Mouse (Mus musculus) forebrain, embryonic 10.5 days (tissue): ENCODE measurements around the gene Dyrk3. TPM values are rescaled to one million over a fixed set of nuclear protein-coding genes. Genes with fewer than 3 reads are reported as not detected.
A peak's percentile ranks its signal among the peaks of the same experiment; 100 is the strongest.

Source experiments
- DNase-seq: peaks from one replicate; pipeline ENCODE4 v3.0.0-alpha.2; 2017; ENCODE audit warnings: low spot score; ENCODE audit errors: extremely low spot score
- H3K27ac ChIP-seq: fragments of 300-500 bp; sonication (generic); 2 replicates; pipeline ENCODE4 v1.5.1; 2016; ENCODE audit warnings: mild to moderate bottlenecking
- H3K27me3 ChIP-seq: fragments of 300-500 bp; sonication (generic); 2 replicates; pipeline ENCODE4 v1.6.1; 2016; ENCODE audit warnings: mild to moderate bottlenecking; ENCODE audit not compliant: poor library complexity, severe bottlenecking
- H3K36me3 ChIP-seq: fragments of 300-500 bp; sonication (generic); replicated peaks from 2 replicates; pipeline ENCODE4 v1.6.1; 2016; ENCODE audit warnings: mild to moderate bottlenecking, moderate library complexity
- H3K4me1 ChIP-seq: fragments of 300-500 bp; sonication (generic); 2 replicates; pipeline ENCODE4 v1.6.1; 2016
- H3K4me3 ChIP-seq: fragments of 300-500 bp; sonication (generic); 2 replicates; pipeline ENCODE4 v1.5.1; 2016; ENCODE audit warnings: mild to moderate bottlenecking, moderate library complexity
- H3K9me3 ChIP-seq: fragments of 300-500 bp; sonication (generic); 2 replicates; pipeline ENCODE4 v1.6.1; 2016; ENCODE audit warnings: mild to moderate bottlenecking, moderate library complexity
- WGBS: fragments of 180-500 bp; shearing (Covaris S2); methylation state at CpG from one replicate; pipeline ENCODE4 v1.1.7; 2016; 5-methylcytosine and 5-hydroxymethylcytosine counted together
- polyA plus RNA-seq: library from polyadenylated mRNA; unstranded; fragments of >200 nt; fragmentation: Nextera tagmentation; extraction: Ambion mirVana; gene quantifications from 2 replicates; pipeline ENCODE4 v1.2.1, GENCODE M21; 2016

The Dyrk3 gene
- polyA plus RNA-seq, 1 experiment from 2014 or later = 15.5 TPM

GRCm38 (mm10) chr1:131085272-131085671, 52.9 kb downstream of the Dyrk3 start:
- H3K27me3 ChIP-seq = no peaks in the 10 kb centered on the region
- H3K27ac ChIP-seq = 0 out of 2 replicates have a peak overlapping the region, but pooled peaks have one; percentile 1
- H3K4me3 ChIP-seq = no peak overlapping the region
- no peak for DNase-seq
- H3K9me3 ChIP-seq = no peaks in the 10 kb centered on the region
- WGBS = 74% methylated on average over 3 of the region's 3 CpGs
- H3K36me3 ChIP-seq = no peaks in the 10 kb centered on the region
- peaks cover 97% of the 10 kb centered on the region for H3K4me1 ChIP-seq

- Histone ChIP-seq H3K9me3 (no peaks in the 10 kb centered on the region), H3K27me3 (no peaks in the 10 kb centered on the region), H3K36me3 (no peaks in the 10 kb centered on the region), H3K27ac (peak overlapping the region; percentile 65), H3K4me1 (peaks cover 97% of the 10 kb centered on the region), H3K4me3 (no peak overlapping the region)
- 27% methylated on average over 8 of the region's 8 CpGs for WGBS
- DNase-seq = no peak
Observed at GRCm38 (mm10) chr1:131084289-131084688, 53.9 kb downstream of the Dyrk3 start.

DNA sequence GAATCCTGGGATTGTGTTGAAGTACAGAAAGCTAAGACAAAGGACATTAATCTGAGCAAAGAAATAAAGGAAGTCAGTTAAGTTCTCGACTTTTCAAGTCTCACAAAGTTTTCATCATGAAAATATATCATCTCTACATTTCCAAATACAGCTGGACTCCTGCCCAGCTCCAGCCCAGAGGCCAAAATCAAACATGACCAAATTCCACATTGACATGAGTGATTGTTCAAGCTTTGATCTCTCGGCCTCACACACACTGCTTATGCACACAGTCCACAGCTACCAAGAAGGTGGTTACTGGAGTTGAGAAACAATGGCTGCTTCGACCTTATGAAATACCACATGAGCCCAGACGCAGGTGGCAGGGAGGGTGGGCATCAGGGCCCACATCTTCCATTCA, 54.5 kb downstream of the Dyrk3 start:
- 79% methylated on average over 4 of the region's 4 CpGs for WGBS
- DNase-seq = no peak
- Histone ChIP-seq H3K27me3 (no peaks in the 10 kb centered on the region), H3K4me3 (no peak overlapping the region), H3K36me3 (no peaks in the 10 kb centered on the region), H3K27ac (peak overlapping the region; percentile 65), H3K4me1 (peaks cover 97% of the 10 kb centered on the region), H3K9me3 (no peaks in the 10 kb centered on the region)

DNA sequence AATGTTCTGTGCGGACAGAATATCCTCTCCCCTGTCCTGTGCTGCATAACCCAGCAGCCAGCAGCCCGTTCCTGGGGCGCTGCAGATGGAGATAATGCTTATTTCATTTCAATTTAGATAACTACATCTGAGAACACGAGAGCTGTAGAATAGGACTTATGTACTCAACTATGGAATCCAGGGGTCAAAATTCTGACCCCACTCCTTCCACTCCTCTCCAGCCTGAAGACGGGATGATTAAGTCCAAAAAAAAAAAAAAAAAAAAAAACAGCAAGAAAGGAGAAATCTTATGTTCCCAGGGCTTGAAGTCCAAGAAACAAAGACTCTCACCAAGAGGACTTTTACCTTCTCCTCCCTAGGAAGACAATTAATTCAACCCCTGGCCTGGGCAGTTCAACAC, 55.0 kb downstream of the Dyrk3 start:
- Histone ChIP-seq H3K4me1 (peaks cover 97% of the 10 kb centered on the region), H3K27me3 (no peaks in the 10 kb centered on the region), H3K9me3 (no peaks in the 10 kb centered on the region), H3K4me3 (no peak overlapping the region), H3K27ac (peak overlapping the region; percentile 65; the same call in 1 of the 2 replicates), H3K36me3 (no peaks in the 10 kb centered on the region)
- 77% methylated on average over 5 of the region's 5 CpGs for WGBS
- DNase-seq = no peak

DNA sequence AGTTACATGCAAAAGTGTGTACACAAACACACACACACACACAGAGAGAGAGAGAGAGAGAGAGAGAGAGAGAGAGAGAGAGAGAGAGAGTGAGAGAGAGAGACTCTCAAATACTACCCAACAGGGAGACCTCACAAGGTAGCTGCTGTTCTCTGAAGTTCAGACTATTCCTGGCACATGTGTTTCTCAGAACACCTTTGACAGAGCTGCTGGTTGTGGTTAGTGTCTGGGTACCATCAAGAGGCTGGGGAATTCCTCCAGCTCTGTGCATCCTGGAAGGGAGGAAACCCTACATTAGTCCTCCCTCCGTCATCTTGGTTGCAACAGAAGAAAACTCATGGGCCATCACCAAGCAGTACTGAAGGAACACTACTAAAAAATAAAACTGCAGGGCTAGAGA, 57.5 kb downstream of the Dyrk3 start:
- Histone ChIP-seq H3K27ac (peak overlapping the region; percentile 90), H3K9me3 (no peaks in the 10 kb centered on the region), H3K27me3 (no peaks in the 10 kb centered on the region), H3K36me3 (peaks cover 8% of the 10 kb centered on the region; the same call in 1 of the 2 replicates), H3K4me3 (no peak overlapping the region), H3K4me1 (peaks cover 94% of the 10 kb centered on the region)
- no peak for DNase-seq
- WGBS = 93% methylated on average over 1 of the region's 1 CpGs

GRCm38 (mm10) chr1:131079762-131080161, 58.4 kb downstream of the Dyrk3 start:
- DNase-seq = no peak
- Histone ChIP-seq H3K4me1 (peaks cover 94% of the 10 kb centered on the region), H3K4me3 (no peak overlapping the region), H3K27ac (peak overlapping the region; percentile 90), H3K36me3 (peaks cover 8% of the 10 kb centered on the region; the same call in 1 of the 2 replicates), H3K27me3 (no peaks in the 10 kb centered on the region), H3K9me3 (no peaks in the 10 kb centered on the region)
- WGBS = 82% methylated on average over 4 of the region's 4 CpGs

DNA sequence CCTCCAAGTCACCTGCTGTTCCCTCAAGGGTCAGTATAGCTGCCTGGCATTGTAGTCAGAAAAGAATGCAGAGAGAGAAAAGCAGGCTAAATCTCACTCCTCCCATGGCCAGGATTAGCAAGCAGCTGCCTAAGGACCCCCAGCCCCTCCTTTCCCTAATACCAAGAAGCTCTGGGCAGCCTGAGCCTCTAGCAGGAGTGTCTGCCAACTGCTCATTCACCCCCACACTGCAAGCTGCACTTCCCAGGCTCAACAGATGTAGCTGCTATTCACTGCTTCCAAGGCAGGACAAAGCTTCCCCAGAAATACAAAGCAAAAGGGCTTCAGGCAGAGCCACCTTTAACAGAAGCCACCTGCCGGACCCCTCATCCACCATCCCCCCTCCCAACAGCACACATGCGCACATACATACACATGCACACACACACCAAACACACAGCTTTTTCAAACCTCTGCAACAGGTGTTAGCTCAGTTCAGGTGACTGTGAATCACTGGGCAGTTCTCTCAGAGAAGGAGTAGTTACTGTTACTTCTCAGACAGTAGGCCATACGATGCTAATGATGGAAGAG, 59.3 kb downstream of the Dyrk3 start:
- no peaks in the 10 kb centered on the region for H3K27me3 ChIP-seq
- WGBS = 21% methylated on average over 3 of the region's 3 CpGs
- DNase-seq = peak; percentile 76
- peaks cover 94% of the 10 kb centered on the region for H3K4me1 ChIP-seq
- H3K27ac ChIP-seq = peak overlapping the region; percentile 90
- H3K36me3 ChIP-seq = peaks cover 8% of the 10 kb centered on the region; the same call in 1 of the 2 replicates
- peak overlapping the region; percentile 29; the same call in 1 of the 2 replicates for H3K4me3 ChIP-seq
- H3K9me3 ChIP-seq = no peaks in the 10 kb centered on the region

Other genes with a start within 250 kb of the Dyrk3 start
- gene Il20, start 226.9 kb downstream of the Dyrk3 start, polyA plus RNA-seq = not detected in 2 replicates
- not detected in 2 replicates for gene Il19, start 198.2 kb downstream of the Dyrk3 start, polyA plus RNA-seq
- gene Il10, start 118.5 kb downstream of the Dyrk3 start, polyA plus RNA-seq = not detected in 2 replicates
- gene Mapkapk2, start 40.5 kb downstream of the Dyrk3 start, polyA plus RNA-seq = 41.1 and 41.3 TPM in 2 replicates
- 66.9 and 70.2 TPM in 2 replicates for gene Eif2d, start 14.8 kb upstream of the Dyrk3 start, polyA plus RNA-seq
- gene Rassf5, start 106.9 kb upstream of the Dyrk3 start, polyA plus RNA-seq = 0.69 and 0.95 TPM in 2 replicates
- gene Ikbke, start 141.3 kb upstream of the Dyrk3 start, polyA plus RNA-seq = 0.37 and 0.47 TPM in 2 replicates